Mouse (Mus musculus) heart, embryonic 15.5 days (tissue): Measurements from ENCODE around the gene Cnot3. TPM values are rescaled to one million over a fixed set of nuclear protein-coding genes. Genes with fewer than 3 reads are reported as not detected.

ENCODE experiments used
- ATAC-seq: fragments of 200-750 bp; cut with Nextera tagmentation; replicated peaks from 2 replicates; pipeline ENCODE4 v1.8.0; 2017; ENCODE audit warnings: low read depth, moderate TSS enrichment; ENCODE audit not compliant: insufficient number of reproducible peaks, insufficient read depth, low FRiP score
- H3K27ac ChIP-seq: fragments of 300-500 bp; sonication (generic); 2 replicates; pipeline ENCODE4 v1.5.1; 2015; ENCODE audit warnings: mild to moderate bottlenecking, inconsistent platforms
- H3K27me3 ChIP-seq: fragments of 300-500 bp; sonication (generic); 2 replicates; pipeline ENCODE4 v1.6.1; 2015; ENCODE audit warnings: inconsistent platforms
- H3K36me3 ChIP-seq: fragments of 300-500 bp; sonication (generic); 2 replicates; pipeline ENCODE4 v1.6.1; 2015; ENCODE audit warnings: mild to moderate bottlenecking, inconsistent platforms
- H3K4me1 ChIP-seq: fragments of 300-500 bp; sonication (generic); replicated peaks from 2 replicates; pipeline ENCODE4 v1.6.1; 2015; ENCODE audit warnings: inconsistent platforms
- H3K4me2 ChIP-seq: fragments of 300-500 bp; sonication (generic); 2 replicates; pipeline ENCODE4 v1.6.1; 2015; ENCODE audit warnings: inconsistent platforms, mild to moderate bottlenecking, moderate library complexity
- H3K4me3 ChIP-seq: fragments of 300-500 bp; sonication (generic); 2 replicates; pipeline ENCODE4 v1.5.1; 2015; ENCODE audit warnings: mild to moderate bottlenecking, inconsistent platforms
- H3K9ac ChIP-seq: fragments of 300-500 bp; sonication (generic); 2 replicates; pipeline ENCODE4 v1.6.1; 2015; ENCODE audit warnings: mild to moderate bottlenecking, inconsistent platforms
- H3K9me3 ChIP-seq: fragments of 300-500 bp; sonication (generic); replicated peaks from 2 replicates; pipeline ENCODE4 v1.6.1; 2016; ENCODE audit warnings: inconsistent platforms
- WGBS: fragments of 180-500 bp; shearing (Covaris S2); methylation state at CpG from one replicate; pipeline ENCODE4 v1.1.7; 2015; ENCODE audit warnings: mixed read lengths; 5-methylcytosine and 5-hydroxymethylcytosine counted together
- polyA plus RNA-seq: library from polyadenylated mRNA; unstranded; fragments of >200 nt; fragmentation: Nextera tagmentation; extraction: Ambion mirVana; gene quantifications from 2 replicates; pipeline ENCODE4 v1.2.1, GENCODE M21; 2015

The Cnot3 gene
- polyA plus RNA-seq, 1 experiment from 2014 or later: 26.2 TPM

DNA sequence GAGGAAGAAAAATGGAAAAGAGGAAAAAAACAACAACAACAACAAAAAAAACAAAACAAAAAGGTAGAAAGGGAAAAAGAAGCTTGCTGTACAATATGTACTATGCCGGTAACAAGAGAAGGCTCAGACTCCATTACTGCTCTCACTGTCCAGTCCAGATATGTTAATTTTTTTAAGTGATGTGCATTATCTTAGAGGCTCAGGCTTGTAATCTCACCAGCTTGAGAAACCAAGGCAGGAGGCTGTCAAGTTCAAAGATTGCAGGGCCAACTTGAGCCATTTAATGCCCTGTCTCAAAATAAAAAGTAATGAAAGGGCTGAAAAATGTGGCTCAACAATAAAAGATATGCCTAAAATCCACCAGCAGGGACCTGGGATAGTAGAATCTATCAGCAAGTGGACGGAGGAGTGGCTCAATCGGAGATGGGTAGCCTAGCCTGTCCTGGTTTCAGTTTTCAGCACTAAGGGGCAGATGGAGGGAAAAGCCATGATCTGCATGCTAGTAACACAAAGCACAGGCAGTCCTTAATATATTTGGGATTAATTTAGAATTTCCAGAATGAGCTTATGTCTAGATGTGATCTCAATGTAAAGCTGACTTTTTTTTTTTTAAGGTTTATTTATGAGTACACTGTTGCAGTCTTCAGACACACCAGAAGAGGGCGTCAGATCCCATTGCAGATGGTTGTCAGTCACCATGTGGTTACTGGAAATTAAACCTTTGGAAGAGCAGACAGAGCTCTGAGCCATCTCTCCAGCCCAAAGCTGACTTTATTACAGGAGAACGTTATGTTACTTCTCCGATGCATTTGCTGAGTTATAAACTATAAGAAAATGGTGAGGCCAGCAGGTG, 28.5 kb upstream of the Cnot3 start:
- H3K27ac ChIP-seq: peak overlapping the region; percentile 78; the same call in 1 of the 2 replicates
- peaks cover 10% of the 10 kb centered on the region for H3K4me1 ChIP-seq
- no peaks in the 10 kb centered on the region for H3K27me3 ChIP-seq
- H3K9me3 ChIP-seq: no peaks in the 10 kb centered on the region
- H3K4me2 ChIP-seq: peak overlapping the region; percentile 64
- no peak overlapping the region; the same call in 1 of the 2 replicates for H3K9ac ChIP-seq
- ATAC-seq: no peak
- WGBS: 44% methylated on average over 6 of the region's 6 CpGs
- H3K36me3 ChIP-seq: peaks cover 25% of the 10 kb centered on the region; the same call in 1 of the 2 replicates
- H3K4me3 ChIP-seq: peak overlapping the region; percentile 81

DNA sequence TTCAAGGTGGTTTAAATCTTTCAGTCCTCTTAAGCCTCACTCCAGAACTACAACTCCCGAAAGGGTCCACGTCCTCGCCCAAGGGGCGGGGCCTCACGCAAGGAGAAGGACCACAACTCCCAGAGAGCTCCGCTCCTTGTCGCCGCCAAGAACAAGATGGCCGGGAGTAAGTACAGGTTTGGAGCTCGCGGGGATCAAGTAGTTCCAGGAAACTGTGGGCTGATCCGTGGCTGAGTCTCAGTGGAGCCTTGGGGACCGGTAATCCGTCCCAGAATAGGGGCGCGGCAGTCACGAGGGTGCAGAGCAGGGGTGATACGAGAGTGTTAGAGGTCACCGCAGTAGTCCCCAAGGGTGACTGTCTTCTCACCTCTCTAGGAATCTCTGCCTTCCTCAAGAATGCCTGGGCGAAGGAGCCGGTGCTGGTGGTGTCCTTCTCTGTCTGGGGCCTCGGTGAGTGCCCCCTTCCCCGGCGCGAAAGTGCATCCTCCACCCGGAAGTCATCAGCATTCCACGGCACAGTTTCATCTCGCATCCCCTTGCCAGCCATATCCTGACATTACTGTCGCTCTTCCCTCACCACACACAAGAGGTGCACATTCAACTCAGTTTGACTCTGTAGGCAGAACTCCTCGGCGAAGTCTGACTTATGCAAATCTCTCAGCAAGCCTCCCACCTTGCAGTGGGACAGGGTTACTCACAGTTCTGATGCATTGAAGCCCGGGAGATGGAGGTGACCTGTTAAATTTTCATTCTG, 27.6 kb upstream of the Cnot3 start, which contains the start of gene Ndufa3:
Ndufa3 (plus strand) TSS at position 132 of the 754 bp plus-strand sequence.
- peak within 1 kb of the TSS; percentile 81 for H3K4me3 ChIP-seq
- H3K4me1 ChIP-seq: peaks cover 10% of the 10 kb centered on the region
- no peaks in the 10 kb centered on the region for H3K27me3 ChIP-seq
- ATAC-seq: peak; percentile 96
- no peaks in the 10 kb centered on the region for H3K9me3 ChIP-seq
- H3K27ac ChIP-seq: peak within 1 kb of the TSS; percentile 78
- WGBS: 1% methylated on average over 32 of the region's 32 CpGs
- H3K4me2 ChIP-seq: peak within 1 kb of the TSS; percentile 64
- peak within 1 kb of the TSS; percentile 85 for H3K9ac ChIP-seq
- H3K36me3 ChIP-seq: peaks cover 26% of the 10 kb centered on the region; the same call in 1 of the 2 replicates

DNA sequence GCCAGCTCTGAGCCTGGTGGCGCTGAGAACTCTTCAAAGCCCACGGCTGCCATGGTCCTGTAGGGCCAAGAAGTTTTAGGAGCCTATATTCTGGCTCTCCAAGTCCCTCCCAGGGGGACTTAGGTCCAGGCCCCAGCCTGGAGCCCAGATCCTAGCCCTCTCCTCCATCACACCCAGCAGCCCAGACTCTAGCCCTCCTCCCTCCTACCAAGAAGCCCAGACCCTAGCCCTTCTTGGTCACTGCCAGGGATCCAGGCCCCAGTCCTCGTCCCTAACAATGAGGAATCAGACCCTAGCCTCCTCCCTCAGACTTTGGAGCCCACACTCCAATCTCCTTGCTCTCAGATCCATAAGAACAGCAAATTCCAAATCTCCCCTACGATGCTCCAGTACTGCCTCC, 16.0 kb upstream of the Cnot3 start:
- Histone ChIP-seq H3K9ac (peak overlapping the region; percentile 53), H3K4me1 (peaks cover 21% of the 10 kb centered on the region), H3K27ac (peak overlapping the region; percentile 82), H3K4me3 (peak overlapping the region; percentile 61), H3K36me3 (peaks cover 13% of the 10 kb centered on the region; the same call in 1 of the 2 replicates), H3K4me2 (peak overlapping the region; percentile 77), H3K9me3 (no peaks in the 10 kb centered on the region), H3K27me3 (no peaks in the 10 kb centered on the region)
- WGBS: 32% methylated on average over 4 of the region's 4 CpGs
- ATAC-seq: no peak

DNA sequence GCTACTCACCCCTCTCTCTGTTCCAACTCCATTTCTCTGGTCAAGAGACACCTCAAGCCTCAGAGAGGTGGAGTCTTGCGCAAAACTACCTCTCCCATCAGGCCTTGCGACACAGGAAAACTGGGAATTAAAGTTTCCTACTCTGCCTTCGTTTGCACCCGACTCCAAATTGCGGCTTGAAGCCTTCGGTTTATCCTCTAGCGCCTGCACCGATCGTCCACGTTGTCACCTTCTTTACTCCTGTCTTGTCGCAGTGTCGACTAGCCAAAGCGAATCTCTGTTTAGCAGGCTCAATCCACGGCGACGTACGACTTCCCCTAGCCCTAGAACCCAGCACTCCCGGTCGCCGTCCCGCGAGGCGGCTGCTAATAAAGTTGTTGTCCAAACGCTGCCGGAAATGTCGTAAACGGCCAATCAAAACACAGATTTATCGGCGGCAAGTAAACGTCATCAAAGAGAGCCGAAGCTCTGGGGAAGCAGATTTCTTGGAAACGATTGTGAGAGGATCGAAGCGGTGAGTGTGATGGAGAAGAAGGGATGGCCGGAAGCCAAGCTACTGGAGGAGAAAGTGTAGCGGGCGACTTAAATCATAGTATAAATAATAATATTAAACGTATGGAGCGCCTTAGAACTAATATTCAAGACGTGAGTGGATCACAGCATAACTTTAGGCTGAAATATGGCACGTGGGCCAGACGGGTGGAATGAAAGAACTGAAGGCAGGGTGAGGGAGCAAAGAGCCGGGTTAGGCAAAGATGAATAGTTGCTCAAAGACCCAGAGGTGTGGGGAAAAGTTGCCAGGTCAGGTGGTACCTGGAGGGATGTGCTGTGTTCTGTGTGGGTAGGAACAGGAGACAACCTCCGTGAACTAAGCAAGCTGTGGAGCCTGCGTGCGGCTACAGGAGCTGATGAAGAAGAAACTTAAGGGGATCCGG, 15.3 kb upstream of the Cnot3 start, which contains the start of the genes Tfpt and Prpf31:
Tfpt (minus strand) TSS at position 387 of the 935 bp plus-strand sequence.
Prpf31 (plus strand) TSS at position 443 of the 935 bp plus-strand sequence.
- peak within 1 kb of the TSS; percentile 82 for H3K27ac ChIP-seq
- peaks cover 21% of the 10 kb centered on the region for H3K4me1 ChIP-seq
- peak; percentile 83 for ATAC-seq
- under 1% methylated on average over 47 of the region's 47 CpGs for WGBS
- H3K4me3 ChIP-seq: peak within 1 kb of the TSS; percentile 61
- no peaks in the 10 kb centered on the region for H3K9me3 ChIP-seq
- H3K9ac ChIP-seq: peak within 1 kb of the TSS; percentile 53
- peaks cover 9% of the 10 kb centered on the region; the same call in 1 of the 2 replicates for H3K36me3 ChIP-seq
- no peaks in the 10 kb centered on the region for H3K27me3 ChIP-seq
- H3K4me2 ChIP-seq: peak within 1 kb of the TSS; percentile 77

DNA sequence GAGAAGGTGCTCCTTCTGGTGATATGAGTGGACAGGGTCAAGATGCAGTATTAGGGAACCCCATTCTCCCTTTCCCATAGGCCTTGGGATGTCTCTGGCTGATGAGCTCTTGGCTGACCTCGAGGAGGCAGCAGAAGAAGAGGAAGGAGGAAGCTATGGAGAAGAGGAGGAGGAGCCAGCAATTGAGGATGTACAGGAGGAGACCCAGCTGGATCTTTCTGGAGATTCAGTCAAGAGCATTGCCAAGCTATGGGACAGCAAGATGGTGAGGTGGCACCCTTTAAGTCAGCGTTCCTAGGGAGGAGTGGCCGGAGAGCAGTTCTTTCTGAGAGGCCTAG, 14.6 kb upstream of the Cnot3 start:
- Histone ChIP-seq H3K27ac (no peak overlapping the region), H3K9ac (peak overlapping the region; percentile 53), H3K4me2 (peak overlapping the region; percentile 77), H3K27me3 (no peaks in the 10 kb centered on the region), H3K9me3 (no peaks in the 10 kb centered on the region), H3K36me3 (peaks cover 9% of the 10 kb centered on the region; the same call in 1 of the 2 replicates), H3K4me1 (peaks cover 21% of the 10 kb centered on the region), H3K4me3 (peak overlapping the region; percentile 61)
- no peak for ATAC-seq
- 60% methylated on average over 3 of the region's 3 CpGs for WGBS

DNA sequence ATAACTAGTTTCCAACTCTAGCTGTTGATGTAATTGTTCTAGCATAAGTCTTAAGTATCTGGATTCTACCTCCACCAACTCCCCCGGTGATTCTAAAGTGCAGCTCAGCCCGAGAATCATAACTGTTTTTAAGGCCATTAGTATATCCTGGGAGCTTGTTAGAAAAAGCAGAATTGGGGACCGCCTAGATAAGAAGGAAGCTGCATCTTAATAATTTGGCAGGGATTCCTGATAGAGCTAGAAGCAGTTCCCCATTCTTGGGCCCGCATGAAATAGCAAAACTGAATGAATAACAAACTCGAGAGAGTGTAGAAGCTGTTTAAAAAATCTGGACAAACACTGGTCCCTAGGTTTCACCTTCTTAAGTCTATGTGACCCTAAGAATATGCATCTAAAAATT, 1.7 kb upstream of the Cnot3 start:
- H3K4me2 ChIP-seq: no peak overlapping the region
- 66% methylated on average over 5 of the region's 5 CpGs for WGBS
- H3K36me3 ChIP-seq: peaks cover 26% of the 10 kb centered on the region; the same call in 1 of the 2 replicates
- ATAC-seq: no peak
- no peaks in the 10 kb centered on the region for H3K9me3 ChIP-seq
- no peak overlapping the region; the same call in 1 of the 2 replicates for H3K4me3 ChIP-seq
- H3K27ac ChIP-seq: no peak overlapping the region
- H3K4me1 ChIP-seq: peaks cover 29% of the 10 kb centered on the region
- H3K27me3 ChIP-seq: no peaks in the 10 kb centered on the region
- H3K9ac ChIP-seq: no peak overlapping the region

DNA sequence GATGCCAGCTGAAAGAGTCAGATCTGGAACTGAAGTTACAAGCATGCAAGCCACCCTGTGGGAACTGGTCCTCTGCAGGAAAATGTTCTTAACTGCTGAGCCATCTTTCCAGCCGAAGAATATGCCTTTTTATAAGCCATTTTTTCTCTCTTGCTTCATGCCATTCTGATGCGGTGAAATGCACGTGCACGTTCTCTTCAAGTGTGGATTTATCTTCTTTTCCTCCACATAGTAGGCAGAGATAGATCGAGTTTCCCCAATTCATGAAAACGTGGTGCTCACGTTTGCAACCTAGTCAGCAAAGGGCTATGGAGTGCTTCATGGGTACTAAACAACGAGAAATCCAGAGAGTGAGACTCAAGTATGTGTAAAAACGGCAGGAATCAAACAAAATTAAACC, 1.2 kb upstream of the Cnot3 start:
- peaks cover 25% of the 10 kb centered on the region; the same call in 1 of the 2 replicates for H3K36me3 ChIP-seq
- no peaks in the 10 kb centered on the region for H3K9me3 ChIP-seq
- ATAC-seq: no peak
- no peak overlapping the region for H3K9ac ChIP-seq
- peak overlapping the region; percentile 96 for H3K4me3 ChIP-seq
- H3K4me1 ChIP-seq: peaks cover 33% of the 10 kb centered on the region
- H3K4me2 ChIP-seq: peak overlapping the region; percentile 60
- H3K27ac ChIP-seq: no peak overlapping the region
- H3K27me3 ChIP-seq: no peaks in the 10 kb centered on the region
- WGBS: 23% methylated on average over 9 of the region's 9 CpGs

DNA sequence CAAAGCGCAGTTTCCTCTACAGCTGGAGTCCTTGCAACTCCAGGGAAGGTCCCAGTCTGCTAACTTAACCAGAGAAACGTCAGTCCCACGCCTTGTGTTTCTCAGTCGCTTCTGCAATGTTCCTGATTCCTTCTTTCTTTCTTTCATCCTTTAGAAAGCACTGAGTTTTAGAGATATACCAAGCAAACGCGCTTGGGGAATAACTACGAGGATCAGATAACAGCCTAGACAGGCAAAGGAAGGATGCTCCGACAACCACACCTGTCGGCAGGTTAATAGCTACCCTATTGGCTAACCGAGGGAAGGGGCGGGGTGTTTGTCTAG, 758 bp upstream of the Cnot3 start:
- 1% methylated on average over 11 of the region's 11 CpGs for WGBS

DNA sequence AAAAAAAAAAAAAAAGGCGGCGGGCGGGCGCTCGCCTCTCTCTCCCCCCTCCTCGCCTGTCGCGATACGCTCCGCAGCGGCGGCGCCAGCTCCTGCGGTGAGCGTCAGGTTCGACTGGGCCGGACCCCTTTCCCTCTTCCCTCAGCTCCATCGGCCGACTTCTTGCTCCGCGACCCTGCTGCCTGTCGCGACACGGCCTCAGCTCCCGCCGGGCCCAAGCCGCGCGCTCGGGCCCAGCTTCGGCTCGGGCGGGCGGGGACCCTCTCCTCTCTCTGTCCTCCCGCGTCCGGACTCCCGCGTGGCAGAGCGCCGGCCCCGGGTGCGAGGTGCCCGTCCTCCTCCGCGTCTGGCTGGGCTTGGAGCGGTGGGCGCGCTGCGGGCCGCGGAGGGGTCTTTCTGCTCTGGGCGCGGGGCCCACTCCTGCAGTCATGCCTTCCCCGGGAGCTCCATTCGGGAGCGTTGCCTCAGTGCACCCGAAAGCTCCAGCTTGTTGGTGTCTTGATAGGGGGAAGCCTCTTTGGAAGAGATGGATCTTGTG, 489 bp downstream of the Cnot3 start:
- WGBS: under 1% methylated on average over 56 of the region's 58 CpGs
- H3K36me3 ChIP-seq: peaks cover 15% of the 10 kb centered on the region
- ATAC-seq: peak; percentile 5

More for the DNA sequence above, 758 bp upstream of the Cnot3 start:
- peaks cover 22% of the 10 kb centered on the region; the same call in 1 of the 2 replicates for H3K36me3 ChIP-seq
- no peaks in the 10 kb centered on the region for H3K27me3 ChIP-seq
- peak overlapping the region; percentile 75 for H3K27ac ChIP-seq
- peaks cover 36% of the 10 kb centered on the region for H3K4me1 ChIP-seq
- peak overlapping the region; percentile 96 for H3K4me3 ChIP-seq
- H3K9ac ChIP-seq: 0 out of 2 replicates have a peak overlapping the region, but pooled peaks have one; percentile 11
- peak overlapping the region; percentile 60 for H3K4me2 ChIP-seq
- ATAC-seq: no peak
- H3K9me3 ChIP-seq: no peaks in the 10 kb centered on the region

DNA sequence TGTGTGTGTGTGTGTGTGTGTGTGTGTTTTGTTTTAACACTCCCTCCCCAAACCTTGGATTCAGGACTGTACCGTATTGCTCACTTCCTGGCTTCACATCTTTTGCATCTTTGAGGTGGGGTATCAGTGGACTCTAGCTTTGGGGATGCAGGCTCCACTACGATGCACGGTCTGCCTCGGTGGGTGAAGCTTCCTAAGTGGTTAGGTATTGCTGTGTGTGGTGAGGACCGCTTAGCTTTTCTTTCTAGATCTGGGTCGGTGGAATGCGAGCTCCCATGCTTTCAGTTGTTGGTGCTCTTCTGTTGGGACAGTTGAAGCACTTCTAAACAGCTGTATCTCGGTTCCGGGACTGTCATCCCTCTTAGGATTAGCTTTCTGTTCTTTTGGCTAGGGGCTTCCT, 1.1 kb downstream of the Cnot3 start:
- ATAC-seq: no peak
- peak overlapping the region; percentile 96 for H3K4me3 ChIP-seq
- peak overlapping the region; percentile 97; the same call in 1 of the 2 replicates for H3K27ac ChIP-seq
- H3K27me3 ChIP-seq: no peaks in the 10 kb centered on the region
- H3K9ac ChIP-seq: peak overlapping the region; percentile 99
- WGBS: 6% methylated on average over 9 of the region's 9 CpGs
- H3K4me2 ChIP-seq: peak overlapping the region; percentile 80
- H3K36me3 ChIP-seq: peaks cover 15% of the 10 kb centered on the region
- H3K9me3 ChIP-seq: no peaks in the 10 kb centered on the region
- H3K4me1 ChIP-seq: peaks cover 36% of the 10 kb centered on the region

More for the DNA sequence above, 489 bp downstream of the Cnot3 start:
- Histone ChIP-seq H3K9ac (peak overlapping the region; percentile 99), H3K4me1 (peaks cover 36% of the 10 kb centered on the region), H3K27ac (peak overlapping the region; percentile 97), H3K4me2 (peak overlapping the region; percentile 80), H3K9me3 (no peaks in the 10 kb centered on the region), H3K4me3 (peak overlapping the region; percentile 96), H3K27me3 (no peaks in the 10 kb centered on the region)
